Mouse (Mus musculus) right cerebral cortex, postnatal 4 days (tissue): ENCODE results near the gene Dip2b.

Source experiments
- DNase-seq: peaks from one replicate; pipeline ENCODE4 v3.0.0-alpha.2; 2022

Dip2b gene

DNA sequence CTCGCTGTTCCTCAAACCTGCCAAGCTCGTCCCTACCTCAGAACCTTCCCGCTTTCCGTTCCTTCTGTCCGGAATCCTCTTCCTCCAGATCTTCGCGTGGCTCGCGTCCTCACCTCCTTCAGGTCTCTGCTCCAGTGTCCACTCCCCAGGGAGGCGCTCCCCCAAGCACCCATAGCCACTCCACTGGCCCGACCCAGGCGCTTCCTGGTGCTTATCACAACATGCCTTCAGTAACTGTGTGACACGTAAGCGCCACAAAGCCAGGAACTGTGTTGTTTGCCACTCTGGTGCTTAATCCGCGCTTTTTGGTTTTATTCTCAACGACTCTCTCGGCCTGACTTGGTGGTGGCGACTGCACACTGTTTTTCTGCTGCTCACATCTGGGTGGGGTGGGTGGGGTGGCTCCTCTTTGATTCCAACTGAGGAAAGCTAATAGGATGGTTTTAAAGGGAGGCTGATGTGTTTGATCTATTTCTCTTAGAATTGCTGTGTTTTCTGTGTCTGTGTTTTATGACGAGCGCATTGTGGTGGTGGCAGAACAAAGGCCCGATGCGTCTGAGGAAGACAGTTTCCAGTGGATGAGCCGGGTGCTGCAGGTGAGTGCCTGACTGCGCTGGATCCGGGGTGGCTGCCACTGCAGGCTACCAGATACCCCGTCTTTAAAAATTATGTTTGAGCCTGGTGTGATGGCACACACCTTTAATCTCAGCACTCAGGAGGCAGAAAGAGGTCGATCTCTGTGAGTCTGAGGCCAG lies 144.2 kb downstream of the Dip2b start:
- DNase-seq = no peak

DNA sequence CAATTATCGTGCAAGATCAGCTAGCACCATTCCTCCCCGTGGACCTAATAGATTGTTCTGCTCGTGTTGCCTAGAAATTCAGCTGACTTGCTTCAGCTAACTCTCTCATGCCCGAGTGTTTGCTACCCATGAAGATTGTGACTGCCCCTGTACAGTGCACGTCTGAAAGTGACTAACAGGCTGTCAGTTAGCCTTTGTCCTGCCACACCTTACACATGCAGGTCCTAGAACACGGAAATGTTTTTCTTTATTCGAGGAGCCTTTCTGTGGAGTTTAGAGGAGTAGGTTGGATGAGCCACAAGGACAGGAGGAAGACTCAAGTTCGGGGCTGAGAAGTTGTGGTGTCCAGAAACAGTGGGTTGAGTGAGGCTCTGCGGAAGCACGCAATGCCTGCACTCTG lies 145.0 kb downstream of the Dip2b start:
- DNase-seq = no peak

DNA sequence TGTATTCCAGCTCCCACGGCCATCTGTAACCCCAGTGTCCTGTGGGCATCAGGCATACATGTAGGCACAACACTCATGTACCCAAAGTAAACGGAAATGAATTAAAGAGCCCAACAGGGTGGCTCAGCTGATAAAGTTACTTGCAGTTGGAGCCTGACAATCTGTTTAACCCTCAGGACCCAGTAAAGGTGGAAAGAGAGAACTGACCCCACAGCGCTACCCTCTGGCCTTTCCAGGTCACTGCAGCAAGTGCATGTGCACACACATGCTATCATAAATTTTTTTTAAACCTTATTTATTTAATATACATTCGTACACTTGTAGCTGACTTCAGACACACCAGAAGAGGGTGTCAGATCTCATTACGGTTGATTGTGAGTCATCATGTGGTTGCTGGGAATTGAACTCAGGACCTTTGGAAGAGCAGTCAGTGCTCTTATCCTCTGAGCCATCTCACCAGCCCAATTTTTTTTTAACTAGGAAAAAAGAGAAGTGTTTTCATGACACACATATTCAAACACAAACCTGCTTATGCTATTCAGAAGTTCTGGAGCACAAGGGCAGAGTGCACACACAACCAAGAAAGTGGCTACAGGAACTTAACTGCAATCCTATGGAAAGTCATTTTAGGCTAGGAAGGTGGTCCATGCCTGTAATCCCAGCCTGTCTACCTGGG lies 146.5 kb downstream of the Dip2b start:
- no peak for DNase-seq

DNA sequence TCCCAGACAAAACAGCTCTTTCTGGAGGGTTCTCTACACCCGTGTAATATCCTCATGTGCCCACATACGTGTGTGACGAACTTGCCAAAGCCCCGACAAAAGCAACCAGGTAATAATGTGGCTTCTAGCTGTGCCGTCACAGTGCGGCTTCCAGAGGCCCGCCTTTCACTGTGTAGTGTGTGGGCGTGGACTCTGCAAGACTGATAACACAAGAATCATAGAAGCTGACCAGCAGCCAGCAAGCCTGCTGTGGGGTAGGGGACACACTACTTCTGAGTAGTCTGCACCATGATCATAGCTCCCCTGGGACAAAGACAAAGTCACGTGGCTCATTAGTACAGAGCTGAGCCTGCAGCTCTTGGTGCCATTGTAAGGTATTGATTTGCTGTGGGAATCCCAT lies 147.8 kb downstream of the Dip2b start:
- no peak for DNase-seq

DNA sequence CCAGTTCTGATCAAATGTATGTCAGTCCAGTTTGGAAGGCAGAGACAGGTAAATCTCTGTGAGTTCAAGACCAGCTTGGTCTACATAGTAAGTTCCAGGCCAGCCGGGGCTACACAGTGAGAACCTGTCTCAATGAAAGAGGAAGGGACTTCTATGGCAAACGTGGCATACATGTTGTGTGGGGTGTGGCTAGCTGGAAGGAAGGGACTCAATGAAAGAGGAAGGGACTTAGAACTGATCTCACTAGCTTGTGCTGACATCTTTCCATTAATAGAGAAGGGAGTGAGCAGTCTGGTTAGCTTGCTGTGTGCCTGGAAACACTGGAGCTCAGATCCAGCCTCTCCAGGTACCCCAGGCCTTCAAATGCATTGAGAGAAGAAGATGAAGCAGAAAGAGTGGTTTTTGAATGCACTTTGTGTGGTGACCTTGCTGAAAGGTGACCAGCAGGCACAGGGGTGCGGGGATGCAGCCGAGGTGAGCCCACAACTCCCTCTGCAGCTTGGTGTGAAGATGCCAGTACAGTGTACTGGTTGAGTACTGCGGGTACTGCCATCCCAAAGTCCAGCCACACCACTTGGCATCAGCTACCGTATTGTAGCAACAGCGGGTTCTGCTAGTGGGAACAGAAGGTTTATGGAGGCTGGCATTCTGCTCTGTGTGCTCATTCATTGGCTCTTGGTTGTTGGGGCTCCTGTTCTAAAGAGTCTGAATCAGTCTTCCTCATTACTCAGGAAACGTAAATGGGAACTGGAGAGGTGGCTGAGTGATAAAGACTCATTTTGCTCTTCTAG lies 148.6 kb downstream of the Dip2b start:
- no peak for DNase-seq

DNA sequence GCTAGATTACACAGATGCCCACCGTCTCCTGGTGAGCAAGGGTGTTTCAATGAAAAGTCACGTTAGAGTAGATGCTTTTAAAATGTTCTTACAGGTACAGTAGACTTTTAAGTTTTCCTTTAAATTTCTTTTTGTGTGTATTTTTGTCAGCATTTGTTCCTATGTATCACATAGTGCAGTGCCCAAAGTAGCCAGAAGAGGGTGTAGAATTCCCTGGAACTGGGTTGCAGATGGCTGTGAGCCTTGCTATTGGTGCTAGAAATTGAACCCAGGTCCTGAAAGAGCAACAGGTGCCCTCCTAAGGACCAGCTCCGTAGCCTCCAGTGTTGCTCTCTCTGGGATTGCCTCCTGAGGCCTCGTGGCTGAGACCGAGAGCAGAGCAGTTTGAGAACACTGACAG lies 150.1 kb downstream of the Dip2b start:
- DNase-seq = no peak

DNA sequence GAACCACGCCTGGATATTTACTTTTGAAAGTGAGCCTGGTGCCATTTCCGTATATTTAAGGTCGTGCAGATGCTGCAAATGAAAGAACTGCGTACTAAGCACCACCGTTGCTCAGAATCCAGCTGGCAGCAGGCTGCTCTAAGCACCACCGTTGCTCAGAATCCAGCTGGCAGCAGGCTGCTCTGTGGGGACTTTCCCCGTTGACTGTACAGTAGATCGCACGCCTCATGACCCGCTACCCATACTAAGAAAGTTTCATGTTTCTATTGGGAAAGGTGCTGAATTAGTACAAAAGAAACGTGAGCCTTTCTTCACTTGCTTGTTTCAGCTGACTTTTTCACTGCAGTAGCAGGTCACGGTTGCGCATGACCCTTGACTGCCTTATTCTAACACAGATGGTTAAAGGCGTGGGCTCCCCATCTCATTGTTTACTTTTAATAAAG lies 150.5 kb downstream of the Dip2b start:
- no peak for DNase-seq

DNA sequence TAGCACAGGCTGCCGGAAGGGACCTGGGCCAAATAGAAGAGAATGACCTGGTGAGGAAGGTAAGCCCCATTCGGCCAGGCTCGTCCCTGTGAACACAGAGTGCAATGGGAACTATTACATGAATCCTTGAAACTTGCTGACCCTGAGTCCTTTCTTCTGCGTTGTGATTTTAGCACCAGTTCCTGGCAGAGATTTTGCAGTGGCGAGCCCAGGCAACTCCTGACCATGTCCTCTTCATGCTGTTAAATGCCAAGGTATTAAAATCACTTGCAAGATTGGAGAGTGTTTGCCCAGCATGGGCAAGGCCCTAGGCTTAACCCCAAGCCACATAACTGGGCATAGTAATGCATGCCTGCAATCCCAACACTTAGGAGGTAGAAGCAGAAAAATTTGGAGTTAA lies 151.6 kb downstream of the Dip2b start:
- no peak for DNase-seq

DNA sequence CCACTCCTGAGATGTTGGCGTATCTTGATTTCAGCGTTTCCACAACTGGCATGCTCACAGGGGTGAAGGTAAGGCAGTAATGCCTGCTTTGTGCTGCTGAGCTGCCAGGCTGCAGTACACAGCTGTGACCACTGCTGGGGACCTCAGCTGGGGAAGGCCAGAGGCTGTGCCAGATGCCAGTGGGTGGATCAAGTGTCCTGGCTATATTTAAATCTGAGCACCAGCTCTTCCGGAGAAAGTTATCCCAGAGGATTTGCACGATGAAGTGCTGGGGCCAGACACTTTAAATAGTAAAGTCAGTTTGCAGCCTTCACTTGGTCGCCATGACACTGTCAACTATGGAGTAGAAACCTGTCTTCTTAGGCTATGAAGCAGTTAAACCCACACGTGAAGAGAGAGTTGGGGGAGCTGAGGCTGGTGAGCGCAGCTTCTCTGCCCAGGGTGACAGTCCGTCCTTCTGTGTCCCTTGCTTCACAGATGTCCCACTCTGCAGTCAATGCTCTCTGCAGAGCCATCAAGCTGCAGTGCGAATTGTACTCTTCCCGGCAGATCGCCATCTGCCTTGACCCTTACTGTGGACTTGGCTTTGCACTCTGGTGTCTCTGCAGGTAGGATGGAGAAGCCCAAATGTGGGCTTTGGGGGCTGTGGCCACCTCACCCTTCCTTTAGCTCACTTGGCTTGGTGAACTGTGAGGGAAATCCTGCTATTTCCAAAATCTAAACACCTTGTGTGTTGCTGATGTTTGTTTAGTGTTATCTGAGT lies 160.7 kb downstream of the Dip2b start:
- DNase-seq = no peak

DNA sequence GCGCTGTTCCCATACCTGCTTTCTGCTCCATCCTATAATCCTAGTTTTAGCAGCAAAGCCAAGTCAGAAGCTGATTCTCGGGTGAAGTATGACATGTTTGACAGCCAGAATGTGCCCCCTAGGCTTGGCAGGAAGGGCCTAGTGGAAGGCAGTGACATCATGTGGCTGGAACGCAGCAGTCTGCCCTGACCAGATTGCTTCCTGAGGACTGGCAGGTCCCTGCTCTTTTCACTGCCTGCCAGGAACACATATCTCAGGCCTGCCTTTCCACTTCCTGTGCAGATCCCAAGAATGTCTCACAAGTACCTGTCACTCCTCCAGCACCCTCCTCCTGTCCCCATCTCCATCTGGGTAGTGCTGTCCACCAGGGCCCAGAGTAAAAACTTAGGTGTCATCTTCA lies 161.3 kb downstream of the Dip2b start:
- DNase-seq = no peak

DNA sequence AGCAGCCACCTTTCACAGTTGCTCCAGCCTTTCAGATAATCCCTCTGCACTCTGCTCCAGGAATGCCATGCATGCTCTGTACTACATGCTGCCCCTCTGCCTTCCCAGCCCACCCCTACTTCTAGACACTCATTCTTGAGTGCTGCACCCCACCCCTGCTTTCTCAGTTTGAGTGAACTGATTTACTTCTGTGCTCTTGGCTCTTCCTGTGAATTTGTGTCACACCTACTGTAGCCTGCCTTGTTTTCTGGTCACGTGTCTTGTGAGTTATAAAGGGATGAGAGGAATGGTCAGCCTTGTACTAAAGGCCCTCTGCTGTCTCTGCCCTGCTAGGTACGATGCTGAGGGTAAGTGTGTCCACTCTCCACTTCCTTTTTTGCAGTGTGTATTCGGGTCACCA lies 163.3 kb downstream of the Dip2b start:
- no peak for DNase-seq

DNA sequence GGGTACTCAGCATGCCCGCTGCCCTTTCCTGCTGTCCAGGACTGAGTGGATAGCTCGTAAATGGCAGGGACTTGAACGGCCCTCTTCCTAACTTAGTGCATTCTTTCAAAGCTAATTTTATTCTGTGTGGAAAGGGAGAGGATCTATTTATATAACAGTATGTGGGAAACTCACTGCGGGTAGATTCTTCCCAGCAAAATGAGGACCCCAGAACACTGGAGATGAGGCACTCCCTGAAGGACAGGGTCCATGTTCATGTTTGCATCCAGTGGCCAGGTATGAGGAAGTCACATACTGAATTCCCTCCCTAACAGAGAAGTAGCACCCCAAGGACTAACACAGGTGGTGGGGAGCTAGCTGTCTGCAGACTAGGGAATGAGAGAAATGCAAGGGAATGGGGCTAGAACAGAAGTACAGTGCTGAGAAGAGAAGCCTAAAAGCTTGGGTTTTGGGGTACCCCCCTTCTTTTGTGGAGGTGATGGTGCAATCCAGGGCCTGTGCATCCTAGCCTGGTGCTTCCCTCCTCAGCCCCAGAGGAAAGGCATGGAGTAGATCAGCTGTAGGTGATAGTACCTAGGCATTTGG lies 164.1 kb downstream of the Dip2b start:
- no peak for DNase-seq

DNA sequence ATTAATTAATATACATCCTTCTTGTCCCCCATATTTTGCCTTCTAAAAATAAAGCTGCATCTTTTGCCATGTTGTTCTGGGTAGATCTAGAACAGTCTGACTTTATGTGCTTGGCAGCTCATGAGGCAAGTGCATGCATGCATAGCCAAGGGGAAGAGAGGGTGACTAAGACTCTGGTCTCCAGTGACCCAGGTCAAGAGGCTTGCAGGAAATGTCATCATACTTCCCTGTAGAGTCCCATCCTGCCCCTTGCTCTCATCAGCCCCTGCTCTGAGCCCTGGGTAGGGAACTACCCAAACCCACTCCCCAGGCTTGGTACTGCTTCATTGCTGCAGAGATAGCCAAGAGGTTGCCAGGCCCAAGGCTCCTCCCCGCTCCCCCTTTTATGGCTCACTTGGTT lies 166.1 kb downstream of the Dip2b start:
- DNase-seq = no peak

DNA sequence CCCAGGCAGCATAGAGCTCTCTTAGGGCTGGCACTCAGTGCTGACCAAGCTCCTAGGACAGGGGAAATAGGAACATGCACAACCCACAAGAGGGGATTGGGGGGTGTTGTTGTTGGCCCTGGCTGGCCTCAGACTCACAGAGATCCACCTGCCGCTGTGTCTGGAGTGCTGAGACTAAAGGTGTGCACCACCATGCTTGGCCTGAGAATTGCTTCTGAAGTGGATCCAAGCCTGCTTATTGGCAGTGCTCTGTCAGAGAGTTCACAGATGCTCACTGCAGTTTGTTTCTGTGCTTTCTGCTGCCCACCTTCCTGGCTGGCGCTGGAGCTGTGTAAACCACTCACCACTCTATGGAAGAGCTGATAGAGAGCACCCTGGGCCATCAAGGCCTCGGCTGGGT lies 171.5 kb downstream of the Dip2b start:
- DNase-seq = no peak

DNA sequence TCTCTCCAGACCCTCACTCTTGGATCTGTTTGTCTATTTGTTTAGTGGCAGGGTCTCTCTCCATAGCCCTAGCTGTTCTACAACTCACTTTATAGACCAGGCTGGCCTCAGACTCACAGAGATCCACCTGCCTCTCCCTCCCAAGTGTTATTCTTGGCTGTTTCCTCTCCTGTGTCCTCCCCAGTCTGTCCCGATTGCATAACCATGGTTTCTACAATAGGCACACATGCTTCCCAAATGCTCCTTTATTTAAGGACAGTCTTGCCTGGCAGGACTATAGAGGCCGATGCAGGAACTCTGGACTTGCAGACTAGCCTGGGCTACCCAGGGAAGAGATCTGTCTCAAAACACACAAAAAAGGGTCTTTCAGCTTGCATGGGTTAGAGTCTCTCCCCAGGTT lies 174.9 kb downstream of the Dip2b start:
- no peak for DNase-seq

DNA sequence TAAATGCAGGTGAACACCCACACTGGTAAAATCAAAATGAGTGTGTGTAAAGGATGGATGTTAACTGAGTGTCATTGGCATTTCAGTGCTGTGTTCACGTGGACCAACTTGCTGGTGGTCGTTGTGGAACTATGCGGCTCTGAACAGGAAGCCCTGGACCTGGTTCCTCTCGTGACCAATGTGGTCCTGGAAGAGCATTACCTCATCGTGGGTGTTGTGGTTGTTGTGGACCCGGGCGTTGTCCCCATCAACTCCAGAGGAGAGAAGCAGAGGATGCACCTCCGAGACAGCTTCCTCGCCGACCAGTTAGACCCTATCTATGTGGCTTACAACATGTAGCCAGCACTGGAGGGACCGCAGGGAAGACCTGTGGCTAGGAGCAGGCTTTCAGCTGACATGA lies 176.6 kb downstream of the Dip2b start:
- DNase-seq = no peak

DNA sequence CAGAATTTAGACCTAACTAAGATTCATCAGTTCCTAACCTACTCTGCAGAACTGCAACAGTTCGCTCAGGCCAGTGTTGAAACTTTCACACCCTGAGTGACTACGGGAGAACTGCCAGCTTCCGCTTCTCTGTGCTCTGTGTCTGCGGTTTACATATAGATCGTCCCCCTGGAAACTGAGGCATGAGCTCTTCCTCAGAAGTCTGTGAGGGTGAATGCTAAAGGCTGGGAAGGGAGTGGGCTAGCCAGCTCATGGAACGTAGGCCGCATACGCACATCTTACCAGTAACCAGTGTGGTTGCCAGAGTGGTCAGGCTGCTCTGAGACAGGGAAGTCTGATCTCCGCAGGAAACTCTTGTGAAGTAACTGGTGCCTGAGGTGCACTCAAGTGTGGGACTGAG lies 177.7 kb downstream of the Dip2b start:
- DNase-seq = no peak

DNA sequence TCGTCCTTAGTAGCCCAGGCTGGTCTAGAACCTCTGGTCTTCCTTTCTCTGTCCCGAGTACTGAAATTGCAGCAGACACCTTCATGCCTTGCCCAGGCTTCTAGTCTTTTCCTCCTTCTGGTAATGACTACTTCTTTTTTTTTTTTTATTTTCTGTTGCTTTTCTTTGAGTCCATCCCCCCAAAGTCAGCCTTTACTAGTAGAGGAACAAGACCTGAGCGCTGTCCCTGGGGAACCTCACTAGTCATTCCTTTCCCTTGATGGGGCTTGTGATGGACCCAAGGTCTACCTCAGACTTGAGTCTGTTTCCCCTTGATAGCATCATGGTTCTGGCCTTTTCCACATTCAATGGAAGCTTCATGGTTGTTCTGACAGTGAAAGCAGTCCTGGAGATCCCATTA lies 179.6 kb downstream of the Dip2b start:
- no peak for DNase-seq

DNA sequence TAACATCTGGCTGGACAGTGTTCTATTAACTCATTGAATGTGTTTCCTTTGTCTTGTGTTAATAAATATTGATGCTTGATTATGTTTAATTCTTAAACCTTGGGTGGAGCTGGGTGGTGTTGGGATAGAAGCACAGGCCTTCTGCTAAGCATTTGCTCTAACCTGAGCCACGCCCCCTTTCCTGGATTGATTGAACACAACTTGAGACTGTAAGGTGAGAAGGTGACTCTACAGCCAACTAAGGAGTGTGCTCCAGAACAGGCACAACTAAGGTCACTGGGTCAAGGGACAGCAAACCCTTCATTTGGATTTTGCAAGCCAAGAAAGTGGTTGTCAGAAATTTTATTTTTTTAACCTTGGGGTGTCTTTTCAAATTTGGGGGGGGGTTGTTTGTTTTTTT lies 180.9 kb downstream of the Dip2b start:
- DNase-seq = no peak

DNA sequence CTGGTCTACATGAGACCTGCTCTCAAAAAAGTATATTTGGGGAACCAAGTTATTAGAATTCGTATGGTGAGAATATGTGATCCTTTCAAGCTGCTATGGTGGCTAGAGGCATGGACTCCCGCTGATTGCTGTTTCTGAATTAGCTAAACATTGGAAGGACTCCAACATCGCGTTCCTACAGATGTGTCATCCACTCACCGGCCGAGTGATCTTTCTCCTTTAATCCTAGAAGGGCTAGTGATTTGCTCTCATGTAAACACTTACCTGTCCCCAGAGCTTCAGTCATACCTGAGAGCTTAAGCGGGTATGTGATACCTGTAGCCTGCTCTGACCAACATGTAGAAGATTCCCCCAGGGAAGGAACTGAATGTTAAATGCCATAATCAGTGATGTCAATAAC lies 182.5 kb downstream of the Dip2b start:
- no peak for DNase-seq

DNA sequence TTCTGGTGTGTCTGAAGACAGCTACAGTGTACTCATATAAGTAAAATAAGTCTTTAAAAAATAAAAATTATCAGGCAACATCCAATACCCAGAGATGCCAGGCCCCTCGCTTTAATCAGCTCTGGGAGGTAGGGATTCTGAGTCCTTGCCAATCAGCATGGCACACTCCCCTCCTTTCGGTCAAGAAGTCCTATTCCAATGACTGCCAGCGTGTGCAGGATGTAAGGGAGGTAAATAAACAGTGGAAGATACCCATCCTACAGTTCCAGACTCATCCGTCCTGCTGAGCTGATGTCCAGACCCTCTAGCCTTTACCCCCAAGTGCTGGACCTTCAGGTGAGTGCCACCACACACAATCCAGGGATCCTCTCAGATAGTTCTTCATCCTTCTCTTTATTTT lies 186.9 kb downstream of the Dip2b start:
- DNase-seq = no peak

DNA sequence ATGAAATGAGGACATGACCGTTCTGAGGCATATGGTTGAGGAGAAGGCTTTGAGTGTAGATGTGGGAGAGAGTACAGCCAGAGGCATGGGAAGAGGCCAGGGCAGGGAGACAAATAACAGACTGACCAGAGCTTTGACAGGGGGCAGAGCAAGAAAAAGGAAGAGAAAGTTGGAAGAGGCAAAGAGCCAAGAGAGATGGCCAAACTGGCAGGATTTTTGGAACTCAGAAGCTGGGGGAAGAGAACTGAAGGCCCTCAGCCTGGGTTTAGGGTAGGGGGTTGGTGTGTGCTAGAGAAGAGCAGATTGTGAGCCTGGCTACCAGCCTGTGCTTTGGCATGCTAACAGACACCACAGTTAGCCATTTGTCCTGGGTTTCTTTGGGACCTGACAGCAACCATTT lies 187.4 kb downstream of the Dip2b start:
- DNase-seq = no peak
